Mouse (Mus musculus) Patski (cell line): ENCODE results near the gene Fig4. TPM values are rescaled to one million over a fixed set of nuclear protein-coding genes. Genes with fewer than 3 reads are reported as not detected.

ENCODE experiments used
- ATAC-seq: fragments of 100-300 bp; one replicate; pipeline ENCODE4 v1.8.0; 2021
- CTCF ChIA-PET: fragments of 350-600 bp; sonication (Branson Sonifier 250); formaldehyde crosslinking; loops from one replicate; lab custom pipeline; 2022; ENCODE audit warnings: inconsistent platforms; lab: Charles Lee
- POLR2A ChIA-PET: fragments of 350-600 bp; sonication (Branson Sonifier 250); formaldehyde crosslinking; loops from one replicate; lab custom pipeline; 2022; ENCODE audit warnings: antibody characterized with exemption, inconsistent platforms; lab: Charles Lee
- DNase-seq: peaks from one replicate; pipeline ENCODE4 v3.0.0-alpha.2; 2011; ENCODE audit warnings: low read depth, low spot score
- H3K27me3 ChIP-seq: fragments of 371-371 bp; one replicate; pipeline ENCODE4 v1.5.1; 2021
- CTCF ChIP-seq: fragments of 100-300 bp; IDR thresholded peaks from one replicate; pipeline ENCODE4 v1.5.1; 2021
- in situ Hi-C: fragments of 300-500 bp; cut with MboI; formaldehyde crosslinking; loops from 3 replicates; pipeline ENCODE4 v1.11.1; 2018; ENCODE audit warnings: low pct_unique_long_range_greater_than_20kb, mixed read lengths
- polyA plus RNA-seq: library from polyadenylated mRNA; unstranded; gene quantifications from one replicate; pipeline ENCODE4 v1.2.3, GENCODE M21; 2021

The Fig4 gene
- polyA plus RNA-seq, 1 experiment from 2014 or later = 17.1 TPM

- in situ Hi-C loops = no loop called here
- H3K27me3 ChIP-seq = no peaks in the 10 kb centered on the region
- POLR2A ChIA-PET = no interaction called here
- ATAC-seq (no peak), DNase-seq (no peak)
- no peak for TF ChIP-seq CTCF
- CTCF ChIA-PET = interaction anchor here (1.3 kb wide), 1 partner anchor 11 kb away, joined by 4 read pairs; no protein-coding TSS in a partner anchor
Observed at GRCm38 (mm10) chr10:41189392-41189791, 113.7 kb downstream of the Fig4 start.

GRCm38 (mm10) chr10:41183975-41184374 lies 119.1 kb downstream of the Fig4 start:
- DNase-seq = no peak
- no peaks in the 10 kb centered on the region for H3K27me3 ChIP-seq
- no peak for TF ChIP-seq CTCF
- ATAC-seq = no peak
- in situ Hi-C loops = no loop called here
- ChIA-PET POLR2A (no interaction called here), CTCF (no interaction called here)

GRCm38 (mm10) chr10:41182644-41183043 lies 120.4 kb downstream of the Fig4 start:
- in situ Hi-C loops = no loop called here

GRCm38 (mm10) chr10:41166141-41166540 lies 136.9 kb downstream of the Fig4 start:
- no peaks in the 10 kb centered on the region for H3K27me3 ChIP-seq
- POLR2A ChIA-PET = no interaction called here
- no peak for DNase-seq
- CTCF ChIA-PET = interaction anchor here (1.5 kb wide), 1 partner anchor 152 kb away, joined by 3 read pairs; no protein-coding TSS in a partner anchor
- no peak for TF ChIP-seq CTCF
- ATAC-seq = no peak
- in situ Hi-C loops = no loop called here

More at GRCm38 (mm10) chr10:41182644-41183043, 120.4 kb downstream of the Fig4 start:
- no peaks in the 10 kb centered on the region for H3K27me3 ChIP-seq
- ChIA-PET CTCF (no interaction called here), POLR2A (no interaction called here)
- DNase-seq (no peak), ATAC-seq (no peak)
- no peak for TF ChIP-seq CTCF

GRCm38 (mm10) chr10:41163108-41163507 lies 140.0 kb downstream of the Fig4 start:
- peaks cover 5% of the 10 kb centered on the region for H3K27me3 ChIP-seq
- ATAC-seq (no peak), DNase-seq (no peak)
- in situ Hi-C loops = no loop called here
- ChIA-PET CTCF (no interaction called here), POLR2A (no interaction called here)
- no peak for TF ChIP-seq CTCF

- ChIA-PET CTCF (no interaction called here), POLR2A (no interaction called here)
- in situ Hi-C loops = no loop called here
- no peak for TF ChIP-seq CTCF
- H3K27me3 ChIP-seq = peaks cover 5% of the 10 kb centered on the region
- ATAC-seq = no peak
- DNase-seq = no peak
Observed at GRCm38 (mm10) chr10:41157296-41157695, 145.8 kb downstream of the Fig4 start.

GRCm38 (mm10) chr10:41156693-41157092 lies 146.4 kb downstream of the Fig4 start:
- DNase-seq = no peak
- POLR2A ChIA-PET = no interaction called here
- peaks cover 5% of the 10 kb centered on the region for H3K27me3 ChIP-seq
- CTCF ChIA-PET = no interaction called here
- ATAC-seq = no peak
- in situ Hi-C loops = no loop called here
- no peak for TF ChIP-seq CTCF

- in situ Hi-C loops = no loop called here
- no peak for TF ChIP-seq CTCF
- no peak for ATAC-seq
- no peak for DNase-seq
- ChIA-PET CTCF (no interaction called here), POLR2A (no interaction called here)
- peaks cover 11% of the 10 kb centered on the region for H3K27me3 ChIP-seq
Observed at GRCm38 (mm10) chr10:41153229-41153750, 149.8 kb downstream of the Fig4 start.

GRCm38 (mm10) chr10:41151901-41152300 lies 151.2 kb downstream of the Fig4 start:
- DNase-seq (no peak), ATAC-seq (no peak)
- POLR2A ChIA-PET = interaction anchor here (0.6 kb wide), 2 partner anchors 82 to 1543 kb away, joined by 3 to 5 read pairs; no protein-coding TSS in a partner anchor
- CTCF ChIA-PET = no interaction called here
- TF ChIP-seq CTCF = no peak
- peaks cover 14% of the 10 kb centered on the region for H3K27me3 ChIP-seq
- in situ Hi-C loops = no loop called here

- TF ChIP-seq CTCF = no peak
- ChIA-PET CTCF (interaction anchor here (1.3 kb wide), 1 partner anchor 13 kb away, joined by 4 read pairs; no protein-coding TSS in a partner anchor), POLR2A (no interaction called here)
- DNase-seq (no peak), ATAC-seq (no peak)
- H3K27me3 ChIP-seq = peaks cover 18% of the 10 kb centered on the region
- in situ Hi-C loops = no loop called here
Observed at GRCm38 (mm10) chr10:41151441-41151840, 151.6 kb downstream of the Fig4 start.

GRCm38 (mm10) chr10:41151021-41151420 lies 152.0 kb downstream of the Fig4 start:
- ATAC-seq = no peak

GRCm38 (mm10) chr10:41150496-41150895 lies 152.6 kb downstream of the Fig4 start:
- in situ Hi-C loops = no loop called here
- no peak for TF ChIP-seq CTCF
- DNase-seq (no peak), ATAC-seq (no peak)
- POLR2A ChIA-PET = no interaction called here
- CTCF ChIA-PET = interaction anchor here (1.3 kb wide), 1 partner anchor 12 kb away, joined by 4 read pairs; no protein-coding TSS in a partner anchor
- peaks cover 26% of the 10 kb centered on the region for H3K27me3 ChIP-seq

More at GRCm38 (mm10) chr10:41151021-41151420, 152.0 kb downstream of the Fig4 start:
- CTCF ChIA-PET = interaction anchor here (1.3 kb wide), 1 partner anchor 12 kb away, joined by 4 read pairs; no protein-coding TSS in a partner anchor
- no peak for TF ChIP-seq CTCF
- POLR2A ChIA-PET = no interaction called here
- DNase-seq = no peak
- peaks cover 21% of the 10 kb centered on the region for H3K27me3 ChIP-seq
- in situ Hi-C loops = no loop called here
